Mouse (Mus musculus): ENCODE measurements around the gene Sox5. TPM values are rescaled to one million over a fixed set of nuclear protein-coding genes. Genes with fewer than 3 reads are reported as not detected.

Sox5 gene
- polyA plus RNA-seq, 1 experiment from 2014 or later: 34.6 TPM

GRCm38 (mm10) chr6:144663516-144664074, 118.2 kb downstream of the Sox5 start:
- ATAC-seq (ENCODE audit: low read depth): no peak
- no peaks in the 10 kb centered on the region for H3K36me3 ChIP-seq (ENCODE audit: control insufficient read depth, insufficient read depth, low read length)
- no peak overlapping the region for H3K4me2 ChIP-seq (ENCODE audit: low read depth, low read length)
- H3K27me3 ChIP-seq (ENCODE audit: control insufficient read depth, insufficient read depth, low read length): no peaks in the 10 kb centered on the region
- H3K27ac ChIP-seq (ENCODE audit: low read depth, low read length): no peak overlapping the region
- no peak overlapping the region for H3K9ac ChIP-seq (replicated peaks; ENCODE audit: low read depth, low read length)
- no peak overlapping the region for H3K4me3 ChIP-seq (ENCODE audit: low read depth, low read length)
- H3K4me1 ChIP-seq (ENCODE audit: control insufficient read depth, insufficient read depth, low read length): no peaks in the 10 kb centered on the region
- WGBS: 83% methylated on average over 4 of the region's 4 CpGs
- no peaks in the 10 kb centered on the region for H3K9me3 ChIP-seq (ENCODE audit: control insufficient read depth, low read length)

- no peak overlapping the region for H3K4me3 ChIP-seq (ENCODE audit: low read depth, low read length)
- no peak for ATAC-seq (ENCODE audit: low read depth)
- H3K4me1 ChIP-seq (ENCODE audit: control insufficient read depth, insufficient read depth, low read length): no peaks in the 10 kb centered on the region
- no peaks in the 10 kb centered on the region for H3K27me3 ChIP-seq (ENCODE audit: control insufficient read depth, insufficient read depth, low read length)
- no peak overlapping the region for H3K9ac ChIP-seq (replicated peaks; ENCODE audit: low read depth, low read length)
- no peaks in the 10 kb centered on the region for H3K9me3 ChIP-seq (ENCODE audit: control insufficient read depth, low read length)
- no peak overlapping the region for H3K27ac ChIP-seq (ENCODE audit: low read depth, low read length)
- no peak overlapping the region for H3K4me2 ChIP-seq (ENCODE audit: low read depth, low read length)
- WGBS: 82% methylated on average over 10 of the region's 10 CpGs
- no peaks in the 10 kb centered on the region for H3K36me3 ChIP-seq (ENCODE audit: control insufficient read depth, insufficient read depth, low read length)
Measured at GRCm38 (mm10) chr6:144659115-144660108, 122.4 kb downstream of the Sox5 start.

- H3K4me1 ChIP-seq (ENCODE audit: control insufficient read depth, insufficient read depth, low read length): no peaks in the 10 kb centered on the region
- no peaks in the 10 kb centered on the region for H3K27me3 ChIP-seq (ENCODE audit: control insufficient read depth, insufficient read depth, low read length)
- no peak overlapping the region for H3K27ac ChIP-seq (ENCODE audit: low read depth, low read length)
- no peak overlapping the region for H3K4me2 ChIP-seq (ENCODE audit: low read depth, low read length)
- H3K9me3 ChIP-seq (ENCODE audit: control insufficient read depth, low read length): no peaks in the 10 kb centered on the region
- no peak overlapping the region for H3K9ac ChIP-seq (replicated peaks; ENCODE audit: low read depth, low read length)
- no peak for ATAC-seq (ENCODE audit: low read depth)
- H3K36me3 ChIP-seq (ENCODE audit: control insufficient read depth, insufficient read depth, low read length): no peaks in the 10 kb centered on the region
- no peak overlapping the region for H3K4me3 ChIP-seq (ENCODE audit: low read depth, low read length)
- WGBS: 87% methylated on average over 5 of the region's 5 CpGs
Measured at GRCm38 (mm10) chr6:144652876-144653275, 128.9 kb downstream of the Sox5 start.

DNA sequence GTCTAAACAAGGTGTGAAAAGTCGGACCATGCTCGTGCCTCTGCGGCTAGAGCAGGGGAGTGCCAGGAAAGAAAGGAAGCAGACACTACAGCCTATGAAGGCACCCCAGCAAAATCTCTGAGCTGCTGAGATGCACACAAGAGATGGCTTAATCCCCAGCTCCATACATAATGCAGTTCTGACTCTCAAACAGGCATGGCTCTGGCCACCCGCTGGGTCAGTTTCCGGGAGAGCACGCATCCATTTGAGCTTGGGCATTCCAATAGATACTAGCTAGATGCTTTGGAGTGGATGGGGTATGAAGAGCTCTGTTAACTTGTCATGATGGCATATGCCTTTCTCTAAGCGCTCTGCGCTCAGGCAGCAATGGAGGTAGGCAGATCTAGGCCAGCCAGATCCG, 132.9 kb downstream of the Sox5 start:
- Histone ChIP-seq H3K27me3 (ENCODE audit: control insufficient read depth, insufficient read depth, low read length) (no peaks in the 10 kb centered on the region), H3K9me3 (ENCODE audit: control insufficient read depth, low read length) (no peaks in the 10 kb centered on the region), H3K4me3 (ENCODE audit: low read depth, low read length) (no peak overlapping the region), H3K27ac (ENCODE audit: low read depth, low read length) (no peak overlapping the region), H3K9ac (replicated peaks; ENCODE audit: low read depth, low read length) (no peak overlapping the region), H3K4me2 (ENCODE audit: low read depth, low read length) (no peak overlapping the region), H3K4me1 (ENCODE audit: control insufficient read depth, insufficient read depth, low read length) (no peaks in the 10 kb centered on the region), H3K36me3 (ENCODE audit: control insufficient read depth, insufficient read depth, low read length) (no peaks in the 10 kb centered on the region)
- WGBS: 75% methylated on average over 9 of the region's 9 CpGs
- no peak for ATAC-seq (ENCODE audit: low read depth)

- Histone ChIP-seq H3K4me2 (ENCODE audit: low read depth, low read length) (no peak overlapping the region), H3K9me3 (ENCODE audit: control insufficient read depth, low read length) (no peaks in the 10 kb centered on the region), H3K27me3 (ENCODE audit: control insufficient read depth, insufficient read depth, low read length) (no peaks in the 10 kb centered on the region), H3K36me3 (ENCODE audit: control insufficient read depth, insufficient read depth, low read length) (no peaks in the 10 kb centered on the region), H3K9ac (replicated peaks; ENCODE audit: low read depth, low read length) (no peak overlapping the region), H3K4me1 (ENCODE audit: control insufficient read depth, insufficient read depth, low read length) (no peaks in the 10 kb centered on the region), H3K4me3 (ENCODE audit: low read depth, low read length) (no peak overlapping the region), H3K27ac (ENCODE audit: low read depth, low read length) (no peak overlapping the region)
- WGBS: 40% methylated on average over 4 of the region's 4 CpGs
- no peak for ATAC-seq (ENCODE audit: low read depth)
Measured at GRCm38 (mm10) chr6:144648124-144648591, 133.6 kb downstream of the Sox5 start.

- Histone ChIP-seq H3K27ac (ENCODE audit: low read depth, low read length) (no peak overlapping the region), H3K27me3 (ENCODE audit: control insufficient read depth, insufficient read depth, low read length) (no peaks in the 10 kb centered on the region), H3K4me2 (ENCODE audit: low read depth, low read length) (no peak overlapping the region), H3K9me3 (ENCODE audit: control insufficient read depth, low read length) (no peaks in the 10 kb centered on the region), H3K9ac (replicated peaks; ENCODE audit: low read depth, low read length) (no peak overlapping the region), H3K4me1 (ENCODE audit: control insufficient read depth, insufficient read depth, low read length) (no peaks in the 10 kb centered on the region), H3K36me3 (ENCODE audit: control insufficient read depth, insufficient read depth, low read length) (no peaks in the 10 kb centered on the region), H3K4me3 (ENCODE audit: low read depth, low read length) (no peak overlapping the region)
- no peak for ATAC-seq (ENCODE audit: low read depth)
- WGBS: 97% methylated on average over 3 of the region's 3 CpGs
Measured at GRCm38 (mm10) chr6:144646331-144646730, 135.4 kb downstream of the Sox5 start.

DNA sequence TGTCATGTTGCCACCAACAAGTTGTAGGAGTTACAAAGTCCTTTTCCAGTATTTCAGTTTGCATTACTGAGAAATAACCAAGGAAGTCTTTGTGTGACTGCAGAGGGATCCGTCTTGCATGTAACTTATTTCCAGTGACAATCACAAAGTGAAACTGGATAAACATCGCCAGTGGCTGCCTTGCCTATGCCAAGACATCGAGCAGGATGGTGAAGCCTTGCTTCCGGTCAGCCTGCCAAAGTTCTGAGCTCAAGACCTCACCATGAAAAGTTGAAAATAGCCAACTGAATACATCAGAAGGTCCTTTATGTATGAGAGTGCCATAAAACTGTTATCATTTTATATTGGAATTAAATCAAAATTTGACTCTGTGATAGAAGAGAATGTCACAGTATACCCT, 136.0 kb downstream of the Sox5 start:
- Histone ChIP-seq H3K4me3 (ENCODE audit: low read depth, low read length) (no peak overlapping the region), H3K27ac (ENCODE audit: low read depth, low read length) (no peak overlapping the region), H3K27me3 (ENCODE audit: control insufficient read depth, insufficient read depth, low read length) (no peaks in the 10 kb centered on the region), H3K4me2 (ENCODE audit: low read depth, low read length) (no peak overlapping the region), H3K4me1 (ENCODE audit: control insufficient read depth, insufficient read depth, low read length) (no peaks in the 10 kb centered on the region), H3K9ac (replicated peaks; ENCODE audit: low read depth, low read length) (no peak overlapping the region), H3K36me3 (ENCODE audit: control insufficient read depth, insufficient read depth, low read length) (no peaks in the 10 kb centered on the region), H3K9me3 (ENCODE audit: control insufficient read depth, low read length) (no peaks in the 10 kb centered on the region)
- no peak for ATAC-seq (ENCODE audit: low read depth)
- 95% methylated on average over 4 of the region's 4 CpGs for WGBS

DNA sequence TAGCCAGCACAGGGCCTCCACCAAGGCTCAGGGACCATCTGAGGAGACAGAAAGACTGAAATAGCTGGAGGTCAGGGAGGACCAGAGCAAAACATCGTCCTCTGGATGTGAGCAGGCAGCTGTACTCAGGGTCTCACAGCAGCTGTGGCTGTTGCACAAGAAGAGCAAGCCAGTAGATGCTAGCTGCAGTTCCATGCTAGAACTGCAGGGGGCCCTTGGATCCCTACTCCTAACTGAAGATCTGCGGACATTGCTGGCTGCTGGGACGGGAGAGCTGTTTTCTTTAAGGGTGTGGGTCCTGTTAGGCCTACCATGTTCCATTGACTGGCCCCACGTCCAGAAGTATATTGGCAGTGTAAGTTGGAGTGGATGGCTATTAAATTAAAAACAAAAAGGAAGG, 137.1 kb downstream of the Sox5 start:
- Histone ChIP-seq H3K36me3 (ENCODE audit: control insufficient read depth, insufficient read depth, low read length) (no peaks in the 10 kb centered on the region), H3K27me3 (ENCODE audit: control insufficient read depth, insufficient read depth, low read length) (no peaks in the 10 kb centered on the region), H3K27ac (ENCODE audit: low read depth, low read length) (no peak overlapping the region), H3K9ac (replicated peaks; ENCODE audit: low read depth, low read length) (no peak overlapping the region), H3K4me3 (ENCODE audit: low read depth, low read length) (no peak overlapping the region), H3K4me2 (ENCODE audit: low read depth, low read length) (no peak overlapping the region), H3K4me1 (ENCODE audit: control insufficient read depth, insufficient read depth, low read length) (no peaks in the 10 kb centered on the region), H3K9me3 (ENCODE audit: control insufficient read depth, low read length) (no peaks in the 10 kb centered on the region)
- 69% methylated on average over 4 of the region's 4 CpGs for WGBS
- ATAC-seq (ENCODE audit: low read depth): no peak

DNA sequence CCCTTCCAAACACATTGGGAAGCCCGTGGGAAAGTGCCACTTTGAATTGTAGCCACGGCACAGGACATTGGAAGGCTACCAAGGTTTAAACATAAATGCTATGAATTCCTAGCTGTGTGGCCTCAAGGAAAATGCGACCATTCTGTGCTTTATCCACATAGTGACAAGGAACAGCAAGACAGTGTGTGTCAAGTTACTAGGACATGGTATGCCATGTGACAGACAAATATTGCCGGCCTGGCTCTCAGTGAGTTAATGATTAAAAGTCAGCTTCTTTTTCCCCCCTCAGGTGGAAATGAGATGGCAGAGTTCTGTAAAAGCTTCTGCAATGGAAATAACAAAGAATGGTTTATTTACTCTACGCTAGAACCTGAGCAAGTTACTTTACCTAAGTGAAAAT, 138.2 kb downstream of the Sox5 start:
- Histone ChIP-seq H3K4me2 (ENCODE audit: low read depth, low read length) (no peak overlapping the region), H3K9me3 (ENCODE audit: control insufficient read depth, low read length) (no peaks in the 10 kb centered on the region), H3K9ac (replicated peaks; ENCODE audit: low read depth, low read length) (no peak overlapping the region), H3K27me3 (ENCODE audit: control insufficient read depth, insufficient read depth, low read length) (no peaks in the 10 kb centered on the region), H3K4me3 (ENCODE audit: low read depth, low read length) (no peak overlapping the region), H3K36me3 (ENCODE audit: control insufficient read depth, insufficient read depth, low read length) (no peaks in the 10 kb centered on the region), H3K4me1 (ENCODE audit: control insufficient read depth, insufficient read depth, low read length) (no peaks in the 10 kb centered on the region), H3K27ac (ENCODE audit: low read depth, low read length) (no peak overlapping the region)
- 83% methylated on average over 5 of the region's 5 CpGs for WGBS
- no peak for ATAC-seq (ENCODE audit: low read depth)
